Mouse (Mus musculus) regulatory T cell (primary cell): ENCODE data around the gene Nup107.

Experiments used
- in situ Hi-C: fragments of 300-600 bp; cut with MboI, MseI; formaldehyde crosslinking; loops from one replicate; pipeline ENCODE4 v1.15.1; 2025; ENCODE audit warnings: high pct_unique_total_duplicates

Nup107 gene

GRCm38 (mm10) chr10:117707114-117707838, 85.2 kb downstream of the Nup107 start:
- in situ Hi-C loops: loop anchor here (10.0 kb wide), 1 partner anchor 652 kb away; no protein-coding TSS in a partner anchor

- in situ Hi-C loops: loop anchor here (10.0 kb wide), 1 partner anchor 652 kb away; no protein-coding TSS in a partner anchor
Observed at GRCm38 (mm10) chr10:117706440-117706839, 86.1 kb downstream of the Nup107 start.

- in situ Hi-C loops: loop anchor here (10.0 kb wide), 1 partner anchor 651 kb away; no protein-coding TSS in a partner anchor
Observed at GRCm38 (mm10) chr10:117705806-117706205, 86.7 kb downstream of the Nup107 start.

GRCm38 (mm10) chr10:117704964-117705335, 87.6 kb downstream of the Nup107 start:
- in situ Hi-C loops: loop anchor here (10.0 kb wide), 1 partner anchor 650 kb away; no protein-coding TSS in a partner anchor

- in situ Hi-C loops: loop anchor here (10.0 kb wide), 1 partner anchor 650 kb away; no protein-coding TSS in a partner anchor
Observed at GRCm38 (mm10) chr10:117704314-117704963, 88.1 kb downstream of the Nup107 start.

- in situ Hi-C loops: loop anchor here (10.0 kb wide), 1 partner anchor 649 kb away; no protein-coding TSS in a partner anchor
Observed at GRCm38 (mm10) chr10:117703506-117703905, 89.0 kb downstream of the Nup107 start.

- in situ Hi-C loops: loop anchor here (10.0 kb wide), 1 partner anchor 647 kb away; no protein-coding TSS in a partner anchor
Observed at GRCm38 (mm10) chr10:117702024-117702833, 90.3 kb downstream of the Nup107 start.

GRCm38 (mm10) chr10:117701034-117701829, 91.3 kb downstream of the Nup107 start:
- in situ Hi-C loops: loop anchor here (10.0 kb wide), 1 partner anchor 646 kb away; no protein-coding TSS in a partner anchor
